Mouse (Mus musculus) intestine, embryonic 14.5 days (tissue): ENCODE data around the gene Tppp3. TPM values are rescaled to one million over a fixed set of nuclear protein-coding genes. Genes with fewer than 3 reads are reported as not detected.
A peak's percentile ranks its signal among the peaks of the same experiment; 100 is the strongest.

Experiments
- ATAC-seq: fragments of 200-750 bp; cut with Nextera tagmentation; replicated peaks from 2 replicates; pipeline ENCODE4 v1.8.0; 2017; ENCODE audit warnings: low read depth, moderate number of reproducible peaks, moderate TSS enrichment, moderate library complexity; ENCODE audit not compliant: low FRiP score, low TSS enrichment
- DNase-seq: peaks from one replicate; pipeline ENCODE4 v3.0.0-alpha.2; 2018; ENCODE audit warnings: low spot score
- H3K27ac ChIP-seq: fragments of 300-500 bp; sonication (generic); 2 replicates; pipeline ENCODE4 v1.5.1; 2014; ENCODE audit warnings: low read depth, mild to moderate bottlenecking, control low read depth
- H3K27me3 ChIP-seq: fragments of 300-500 bp; sonication (generic); replicated peaks from 2 replicates; pipeline ENCODE4 v1.6.1; 2014; ENCODE audit warnings: low read length, control low read depth; ENCODE audit not compliant: control insufficient read depth, insufficient read depth
- H3K36me3 ChIP-seq: fragments of 300-500 bp; sonication (generic); 2 replicates; pipeline ENCODE4 v1.6.1; 2014; ENCODE audit warnings: low read length, control low read depth; ENCODE audit not compliant: control insufficient read depth, insufficient read depth
- H3K4me1 ChIP-seq: fragments of 300-500 bp; sonication (generic); replicated peaks from 2 replicates; pipeline ENCODE4 v1.6.1; 2014; ENCODE audit warnings: low read length, control low read depth, mixed read lengths; ENCODE audit not compliant: control insufficient read depth, insufficient read depth
- H3K4me2 ChIP-seq: fragments of 300-500 bp; sonication (generic); 2 replicates; pipeline ENCODE4 v1.6.1; 2014; ENCODE audit warnings: low read length
- H3K4me3 ChIP-seq: fragments of 300-500 bp; sonication (generic); 2 replicates; pipeline ENCODE4 v1.5.1; 2014; ENCODE audit warnings: low read depth, low read length, control low read depth, mixed read lengths
- H3K9ac ChIP-seq: fragments of 300-500 bp; sonication (generic); 2 replicates; pipeline ENCODE4 v1.6.1; 2014; ENCODE audit warnings: mild to moderate bottlenecking, low read length
- H3K9me3 ChIP-seq: fragments of 300-500 bp; sonication (generic); 2 replicates; pipeline ENCODE4 v1.6.1; 2016; ENCODE audit warnings: low read length, control low read depth; ENCODE audit not compliant: control insufficient read depth
- WGBS: fragments of 180-500 bp; shearing (Covaris S2); extraction: QIAGEN DNeasy Blood & Tissue Kit; methylation state at CpG from one replicate; pipeline ENCODE4 v1.1.7; 2014; 5-methylcytosine and 5-hydroxymethylcytosine counted together
- polyA plus RNA-seq: library from polyadenylated mRNA; unstranded; fragments of >200 nt; fragmentation: Nextera tagmentation; extraction: Ambion mirVana; gene quantifications from 2 replicates; pipeline ENCODE4 v1.2.1, GENCODE M21; 2014

The Tppp3 gene
- 36.2 and 39.8 TPM in 2 replicates for polyA plus RNA-seq

- peaks cover 18% of the 10 kb centered on the region; the same call in 1 of the 2 replicates for H3K4me1 ChIP-seq
- DNase-seq (peak; percentile 91), ATAC-seq (peak; percentile 95)
- peak within 1 kb of the TSS; percentile 27 for H3K4me3 ChIP-seq
- H3K36me3 ChIP-seq, result peaks cover 4% of the 10 kb centered on the region; the same call in 1 of the 2 replicates
- peak within 1 kb of the TSS; percentile 25 for H3K9ac ChIP-seq
- H3K27ac ChIP-seq, result no peak within 1 kb of the TSS
- H3K9me3 ChIP-seq, result no peaks in the 10 kb centered on the region
- WGBS, result 7% methylated on average over 25 of the region's 25 CpGs
- peak within 1 kb of the TSS; percentile 52 for H3K4me2 ChIP-seq
- H3K27me3 ChIP-seq, result peaks cover 12% of the 10 kb centered on the region
Measured at GRCm38 (mm10) chr8:105471314-105472015, at the start of gene Tppp3. Gene Tppp3, minus strand, starts transcription at chr8:105471526.

- H3K4me1 ChIP-seq, result peaks cover 44% of the 10 kb centered on the region
- 4% methylated on average over 3 of the region's 3 CpGs for WGBS
Measured at GRCm38 (mm10) chr8:105521061-105521460, 49.7 kb upstream of the Tppp3 start.

GRCm38 (mm10) chr8:105520521-105520920 lies 49.2 kb upstream of the Tppp3 start:
- WGBS, result 31% methylated on average over 5 of the region's 5 CpGs
- no peak overlapping the region for H3K4me2 ChIP-seq

More at GRCm38 (mm10) chr8:105521061-105521460, 49.7 kb upstream of the Tppp3 start:
- no peak overlapping the region for H3K4me3 ChIP-seq
- no peak for ATAC-seq
- H3K27me3 ChIP-seq, result 0 out of 2 replicates have a peak, but pooled peaks cover 3% of the 10 kb centered on the region
- H3K4me2 ChIP-seq, result no peak overlapping the region
- H3K36me3 ChIP-seq, result peaks cover 21% of the 10 kb centered on the region
- no peak for DNase-seq
- no peak overlapping the region for H3K9ac ChIP-seq
- H3K27ac ChIP-seq, result no peak overlapping the region
- H3K9me3 ChIP-seq, result no peaks in the 10 kb centered on the region

GRCm38 (mm10) chr8:105519591-105519990 lies 48.3 kb upstream of the Tppp3 start:
- H3K4me3 ChIP-seq, result peak overlapping the region; percentile 54
- H3K4me1 ChIP-seq, result peaks cover 44% of the 10 kb centered on the region
- no peak overlapping the region for H3K27ac ChIP-seq
- no peaks in the 10 kb centered on the region for H3K9me3 ChIP-seq
- DNase-seq, result no peak
- H3K4me2 ChIP-seq, result peak overlapping the region; percentile 99
- WGBS, result 9% methylated on average over 2 of the region's 2 CpGs
- H3K27me3 ChIP-seq, result 0 out of 2 replicates have a peak, but pooled peaks cover 3% of the 10 kb centered on the region
- no peak overlapping the region for H3K9ac ChIP-seq
- peaks cover 9% of the 10 kb centered on the region for H3K36me3 ChIP-seq
- ATAC-seq, result no peak

More at GRCm38 (mm10) chr8:105520521-105520920, 49.2 kb upstream of the Tppp3 start:
- Histone ChIP-seq H3K9me3 (no peaks in the 10 kb centered on the region), H3K4me3 (no peak overlapping the region), H3K9ac (no peak overlapping the region), H3K27me3 (0 out of 2 replicates have a peak, but pooled peaks cover 3% of the 10 kb centered on the region), H3K36me3 (peaks cover 18% of the 10 kb centered on the region), H3K27ac (no peak overlapping the region), H3K4me1 (peaks cover 44% of the 10 kb centered on the region)
- no peak for DNase-seq
- no peak for ATAC-seq

- H3K9ac ChIP-seq, result peak within 1 kb of the TSS; percentile 53
- H3K4me1 ChIP-seq, result peaks cover 44% of the 10 kb centered on the region
- H3K27me3 ChIP-seq, result 0 out of 2 replicates have a peak, but pooled peaks cover 3% of the 10 kb centered on the region
- ATAC-seq, result peak; percentile 51
- peak within 1 kb of the TSS; percentile 54 for H3K4me3 ChIP-seq
- no peak within 1 kb of the TSS for H3K27ac ChIP-seq
- H3K9me3 ChIP-seq, result no peaks in the 10 kb centered on the region
- H3K36me3 ChIP-seq, result peaks cover 2% of the 10 kb centered on the region; the same call in 1 of the 2 replicates
- under 1% methylated on average over 67 of the region's 68 CpGs for WGBS
- peak; percentile 76 for DNase-seq
- H3K4me2 ChIP-seq, result peak within 1 kb of the TSS; percentile 99
Measured at GRCm38 (mm10) chr8:105518436-105519313, 47.3 kb upstream of the Tppp3 start, which contains the start of gene Hsd11b2. Gene Hsd11b2, plus strand, starts transcription at chr8:105518755.

GRCm38 (mm10) chr8:105517346-105517745 lies 46.0 kb upstream of the Tppp3 start:
- peak overlapping the region; percentile 22; the same call in 1 of the 2 replicates for H3K4me2 ChIP-seq

GRCm38 (mm10) chr8:105516018-105516645 lies 44.8 kb upstream of the Tppp3 start:
- Histone ChIP-seq H3K4me1 (peaks cover 30% of the 10 kb centered on the region), H3K4me3 (no peak overlapping the region), H3K4me2 (peak overlapping the region; percentile 33; the same call in 1 of the 2 replicates), H3K9ac (no peak overlapping the region), H3K36me3 (no peaks in the 10 kb centered on the region), H3K9me3 (no peaks in the 10 kb centered on the region), H3K27ac (no peak overlapping the region), H3K27me3 (0 out of 2 replicates have a peak, but pooled peaks cover 3% of the 10 kb centered on the region)
- ATAC-seq (peak; percentile 24; the same call in 1 of the 2 replicates), DNase-seq (peak; percentile 89)
- WGBS, result 11% methylated on average over 12 of the region's 12 CpGs

More at GRCm38 (mm10) chr8:105517346-105517745, 46.0 kb upstream of the Tppp3 start:
- ATAC-seq (no peak), DNase-seq (no peak)
- no peaks in the 10 kb centered on the region for H3K36me3 ChIP-seq
- H3K4me3 ChIP-seq, result no peak overlapping the region
- H3K27me3 ChIP-seq, result 0 out of 2 replicates have a peak, but pooled peaks cover 3% of the 10 kb centered on the region
- H3K4me1 ChIP-seq, result peaks cover 36% of the 10 kb centered on the region
- no peak overlapping the region for H3K9ac ChIP-seq
- WGBS, result 30% methylated on average over 8 of the region's 8 CpGs
- H3K27ac ChIP-seq, result no peak overlapping the region
- H3K9me3 ChIP-seq, result no peaks in the 10 kb centered on the region

- ATAC-seq (no peak), DNase-seq (no peak)
- Histone ChIP-seq H3K36me3 (no peaks in the 10 kb centered on the region), H3K9me3 (no peaks in the 10 kb centered on the region), H3K9ac (no peak overlapping the region), H3K27me3 (0 out of 2 replicates have a peak, but pooled peaks cover 3% of the 10 kb centered on the region), H3K4me2 (no peak overlapping the region), H3K4me1 (peaks cover 16% of the 10 kb centered on the region), H3K27ac (no peak overlapping the region), H3K4me3 (no peak overlapping the region)
- WGBS, result 63% methylated on average over 5 of the region's 5 CpGs
Measured at GRCm38 (mm10) chr8:105514656-105515055, 43.3 kb upstream of the Tppp3 start.
